ENCODE assay signal across 8 mouse cellular contexts in genomic region chr4:61811193-61811592, GRCm38 (mm10). TPM values are rescaled to one million over a fixed set of nuclear protein-coding genes. Genes with fewer than 3 reads are reported as not detected.
A peak's percentile ranks its signal among the peaks of the same experiment; 100 is the strongest.
DNase-seq lines count a peak whose midpoint lies in the region.
"Had no signal": no experiment of that assay in that cellular context is flagged by ENCODE, and none has a peak within 500 bp of the region (broad histone marks: within the 10 kb centered on the region; RNA-seq: fewer than 3 reads in every experiment).

No protein-coding gene starts in this region.

- DNase-seq in ZHBTc4 (ENCODE audit: low read depth, low spot score), result peak; percentile 56
- peak; percentile 57 to 61 for DNase-seq in cerebellum, postnatal 10 days
- peak; percentile 35 for DNase-seq in forelimb bud, embryonic 11.5 days (ENCODE audit: low read depth, low spot score)
- DNase-seq in kidney, adult 18-20 months, result peak; percentile 69
- peak; percentile 7 to 44 for DNase-seq in layer of hippocampus, postnatal 25 days (ENCODE audit: extremely low spot score in 1 of 2, low spot score in 1 of 2)
- DNase-seq in lung, postnatal 10 days, result peak; percentile 18
- peak; percentile 27 for DNase-seq in right cerebral cortex, postnatal 14 days

RNA-seq across cellular contexts. Expression of gene Mup5, which starts 23.8 kb away (rescaled TPM):
- not detected for total RNA-seq in layer of hippocampus, postnatal 25 days (2021)
- total RNA-seq: gastrocnemius, adult 8-10 months had no signal

RNA-seq across cellular contexts. Expression of gene Mup19, which starts 29.1 kb away (rescaled TPM):
- not detected for total RNA-seq in layer of hippocampus, postnatal 25 days (2021)

Comparison
In these comparisons a context has a peak if more than half of its experiments do, and no peak if none do; other contexts are left out.
1. Peak in every context shown above with its lines: DNase-seq.
2. DNase-seq: peak in every context shown above with its lines; median percentile 69 in kidney, adult 18-20 months; 59 in cerebellum, postnatal 10 days; 56 in ZHBTc4; 35 in forelimb bud, embryonic 11.5 days; 27 in right cerebral cortex, postnatal 14 days; 26 in layer of hippocampus, postnatal 25 days; 18 in lung, postnatal 10 days.